Mouse (Mus musculus) urinary bladder, postnatal 36 days (tissue): Measurements from ENCODE around the gene Bahd1.
A peak's percentile ranks its signal among the peaks of the same experiment; 100 is the strongest.

ENCODE experiments used
- DNase-seq, 2 experiments: peaks; one replicate each; pipeline ENCODE4 v3.0.0; 2022; ENCODE audit warnings: low spot score in 2 of 2, mixed read lengths in 1 of 2

Gene Bahd1

GRCm38 (mm10) chr2:118941341-118941740 lies 41.2 kb downstream of the Bahd1 start:
- DNase-seq: no peak

GRCm38 (mm10) chr2:118943232-118943631 lies 43.1 kb downstream of the Bahd1 start:
- DNase-seq: no peak

- DNase-seq: no peak
Observed at GRCm38 (mm10) chr2:118948818-118949217, 48.6 kb downstream of the Bahd1 start.

DNA sequence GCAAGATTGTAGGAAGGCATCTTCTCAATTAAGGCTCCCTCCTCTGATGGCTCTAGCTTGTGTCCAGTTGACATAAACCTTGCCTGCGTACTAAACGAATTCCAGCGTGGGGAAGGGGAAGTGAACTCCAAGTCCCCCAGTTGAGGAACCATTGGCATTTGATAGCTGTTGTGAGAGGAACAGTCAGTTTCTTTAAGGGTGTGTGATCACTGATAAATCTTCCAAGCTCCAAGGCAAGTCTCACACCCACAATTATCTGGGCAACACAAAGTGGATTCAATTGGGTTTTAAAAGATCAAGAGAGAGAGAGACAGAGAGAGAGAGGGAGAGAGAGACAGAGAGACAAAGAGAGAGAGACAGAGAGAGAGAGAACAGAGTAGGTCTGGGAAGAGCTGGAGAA lies 49.5 kb downstream of the Bahd1 start:
- DNase-seq: no peak

GRCm38 (mm10) chr2:118956497-118956896 lies 56.3 kb downstream of the Bahd1 start:
- no peak for DNase-seq

GRCm38 (mm10) chr2:118959644-118960043 lies 59.5 kb downstream of the Bahd1 start:
- no peak for DNase-seq

- no peak for DNase-seq
Observed at GRCm38 (mm10) chr2:118960413-118960812, 60.2 kb downstream of the Bahd1 start.

DNA sequence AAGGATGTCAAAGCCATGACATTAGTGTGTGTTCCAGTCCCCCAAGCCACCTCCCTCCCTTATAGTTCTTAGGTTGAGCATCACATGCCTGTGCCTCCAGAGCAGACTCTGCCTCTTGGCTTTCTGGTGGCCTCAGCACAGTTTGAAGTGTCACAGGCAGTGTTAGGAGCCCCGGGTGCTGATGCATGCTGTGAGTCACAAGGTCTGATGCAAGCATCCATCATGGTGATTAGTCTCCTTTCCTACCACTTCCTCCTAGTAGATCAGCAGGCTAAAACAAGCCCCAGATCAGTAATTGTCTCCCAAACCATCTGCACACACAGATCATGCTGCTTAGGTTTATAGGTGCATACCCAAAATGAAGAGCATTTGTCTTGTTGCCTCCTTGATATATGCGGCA lies 61.4 kb downstream of the Bahd1 start:
- DNase-seq: peak in 1 of 2 experiments; percentile 5

- DNase-seq: no peak
Observed at GRCm38 (mm10) chr2:118963007-118963675, 63.0 kb downstream of the Bahd1 start.

GRCm38 (mm10) chr2:118963676-118964012 lies 63.5 kb downstream of the Bahd1 start:
- no peak for DNase-seq

DNA sequence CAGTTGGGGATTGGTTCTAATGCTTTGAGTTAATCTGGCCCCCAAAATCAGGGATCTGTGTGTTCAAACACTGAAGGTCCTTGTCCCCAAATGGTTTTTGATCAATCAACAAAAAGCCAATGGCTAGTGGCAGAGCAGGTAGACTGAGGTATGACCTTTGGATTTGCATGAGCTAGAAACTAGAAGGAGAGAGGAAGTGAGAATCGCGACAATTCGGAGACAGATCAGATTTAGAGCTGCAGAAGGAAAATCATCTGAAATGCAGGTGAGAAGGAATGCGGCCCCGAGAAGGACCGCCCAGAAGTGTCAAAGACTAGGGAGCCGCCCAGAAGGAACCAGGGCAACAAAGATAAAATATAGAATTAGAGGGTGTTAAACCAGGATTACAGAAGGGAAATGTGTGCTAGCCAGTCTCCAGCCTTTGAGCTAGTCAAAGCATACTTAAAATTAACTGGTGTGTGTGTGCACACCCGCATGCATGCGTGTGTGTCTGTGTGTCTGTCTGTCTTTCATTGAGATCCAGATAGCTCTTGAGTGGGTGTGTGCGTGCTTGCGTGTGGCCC lies 69.5 kb downstream of the Bahd1 start:
- no peak for DNase-seq

DNA sequence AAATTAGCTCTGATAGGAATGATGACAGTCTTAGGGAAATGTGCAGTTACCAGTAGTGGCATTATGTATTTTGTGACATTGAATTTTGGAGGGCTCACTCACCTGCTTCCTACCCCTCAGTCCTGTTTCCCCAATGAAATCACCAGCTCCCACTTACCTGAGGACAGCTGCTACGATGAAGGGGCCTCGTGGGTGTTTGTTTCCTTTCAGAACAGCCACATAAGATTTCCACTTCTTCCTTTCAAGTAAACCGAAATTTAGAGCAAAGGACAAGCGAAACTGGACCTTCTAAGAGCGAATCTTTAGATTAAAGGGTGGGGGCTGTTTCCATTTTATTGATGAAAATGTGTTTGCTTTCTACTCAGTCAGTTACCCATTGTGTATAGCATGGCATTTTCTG lies 71.9 kb downstream of the Bahd1 start:
- DNase-seq: no peak

- peak; percentile 76 to 86 for DNase-seq
Observed at GRCm38 (mm10) chr2:118972687-118973376, 72.7 kb downstream of the Bahd1 start.
